Mouse (Mus musculus) G1E-ER4 (cell line): Measurements from ENCODE around the gene Phykpl. TPM values are rescaled to one million over a fixed set of nuclear protein-coding genes. Genes with fewer than 3 reads are reported as not detected.
A peak's percentile ranks its signal among the peaks of the same experiment; 100 is the strongest.

Experiments used
- GATA1 ChIP-seq: IDR thresholded peaks from one replicate; pipeline ENCODE4 v1.8.0; 2012; ENCODE audit warnings: low read length, inconsistent platforms
- polyA plus RNA-seq: library from polyadenylated mRNA; stranded (reverse); fragments of >175 nt; gene quantifications from 2 replicates; pipeline ENCODE4 v1.2.3, GENCODE M21; 2012

The Phykpl gene
- polyA plus RNA-seq = 22.2 and 23.7 TPM in 2 replicates

GRCm38 (mm10) chr11:51584431-51585248 lies at the start of gene Phykpl:
TSS of gene Phykpl (plus strand) at chr11:51584757.
- TF ChIP-seq GATA1 = no peak

GRCm38 (mm10) chr11:51538388-51538787 lies 46.2 kb upstream of the Phykpl start:
- no peak for TF ChIP-seq GATA1

GRCm38 (mm10) chr11:51538919-51539758 lies 45.4 kb upstream of the Phykpl start:
- no peak for TF ChIP-seq GATA1

GRCm38 (mm10) chr11:51539759-51540282 lies 44.7 kb upstream of the Phykpl start:
- no peak for TF ChIP-seq GATA1

GRCm38 (mm10) chr11:51542424-51542823 lies 42.1 kb upstream of the Phykpl start:
- TF ChIP-seq GATA1 = no peak

GRCm38 (mm10) chr11:51543487-51544050 lies 41.0 kb upstream of the Phykpl start:
- TF ChIP-seq GATA1 = no peak

- TF ChIP-seq GATA1 = peak; percentile 88
Observed at GRCm38 (mm10) chr11:51544413-51544812, 40.1 kb upstream of the Phykpl start.

- TF ChIP-seq GATA1 = no peak
Observed at GRCm38 (mm10) chr11:51545811-51546210, 38.7 kb upstream of the Phykpl start.

- TF ChIP-seq GATA1 = no peak
Observed at GRCm38 (mm10) chr11:51551253-51551652, 33.3 kb upstream of the Phykpl start.

- TF ChIP-seq GATA1 = no peak
Observed at GRCm38 (mm10) chr11:51552091-51552490, 32.5 kb upstream of the Phykpl start.

- no peak for TF ChIP-seq GATA1
Observed at GRCm38 (mm10) chr11:51554590-51554989, 30.0 kb upstream of the Phykpl start.

GRCm38 (mm10) chr11:51555066-51555465 lies 29.5 kb upstream of the Phykpl start:
- TF ChIP-seq GATA1 = no peak

- TF ChIP-seq GATA1 = no peak
Observed at GRCm38 (mm10) chr11:51563276-51563675, 21.3 kb upstream of the Phykpl start.

GRCm38 (mm10) chr11:51565062-51565461 lies 19.5 kb upstream of the Phykpl start:
- TF ChIP-seq GATA1 = no peak

- TF ChIP-seq GATA1 = no peak
Observed at GRCm38 (mm10) chr11:51565951-51566350, 18.6 kb upstream of the Phykpl start.

- TF ChIP-seq GATA1 = no peak
Observed at GRCm38 (mm10) chr11:51568801-51569200, 15.8 kb upstream of the Phykpl start.
